Mouse (Mus musculus): ENCODE results near the gene C730034F03Rik.

The C730034F03Rik gene

DNA sequence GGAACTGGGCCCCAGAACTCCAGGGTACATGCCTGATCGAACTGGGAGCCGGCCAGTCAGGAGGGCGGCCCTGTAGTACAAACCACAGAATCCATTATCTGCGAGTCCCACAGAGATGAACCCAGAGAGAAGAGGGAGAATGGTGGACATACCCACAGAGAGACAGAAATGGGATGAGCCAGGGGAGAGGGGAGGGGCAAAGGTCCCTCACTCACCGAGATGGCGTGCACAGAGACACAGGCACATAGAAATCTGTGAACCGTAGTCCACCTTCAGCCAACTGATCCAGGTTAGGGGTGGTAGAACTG is 45.9 kb downstream of the C730034F03Rik start:
- no peak for DNase-seq (ENCODE audit: low spot score in 2 of 2)

DNA sequence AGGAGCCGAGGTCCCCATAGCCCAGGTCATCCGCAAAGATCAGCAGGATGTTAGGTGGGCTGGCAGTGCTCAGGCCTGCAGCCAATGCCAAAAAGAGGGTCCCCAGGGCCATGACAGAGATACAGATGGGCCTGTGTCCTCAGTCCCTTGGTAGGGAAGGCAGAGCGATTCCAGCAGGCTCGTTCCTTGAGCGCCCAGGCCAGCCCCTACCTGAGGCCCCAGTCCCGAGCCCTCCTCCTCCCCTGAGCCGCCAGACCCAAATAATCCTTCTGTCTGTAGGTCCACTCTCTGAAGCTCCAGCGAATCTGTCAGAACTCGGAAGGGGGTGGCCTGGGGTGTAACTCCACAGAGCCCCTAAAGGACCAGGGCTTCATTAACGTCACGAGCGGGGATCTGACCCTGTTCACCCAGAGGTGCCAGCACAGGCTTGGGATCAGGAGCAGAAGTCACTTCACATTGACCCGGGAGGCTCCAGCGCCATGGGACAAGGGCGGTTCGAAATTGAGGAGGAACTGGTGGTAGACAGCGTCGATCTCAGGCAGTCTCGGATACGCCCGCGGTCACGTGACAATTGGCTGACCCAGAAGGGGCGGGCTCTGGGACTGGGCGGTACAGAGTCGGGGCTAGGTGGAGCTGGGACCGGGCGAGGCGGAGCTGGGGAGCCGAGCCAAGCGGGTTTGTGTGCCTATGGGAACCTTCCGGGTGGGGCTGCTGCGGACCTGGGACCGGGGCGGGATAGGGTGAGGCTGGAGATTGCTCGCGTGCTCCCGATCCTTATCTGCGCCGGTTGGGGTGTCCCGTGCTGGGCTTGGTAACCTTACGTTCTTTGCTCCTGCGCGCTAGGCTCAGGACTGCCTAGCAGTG is 46.5 kb downstream of the C730034F03Rik start:
- peak; percentile 91 to 93 for DNase-seq (ENCODE audit: low spot score in 2 of 2)

DNA sequence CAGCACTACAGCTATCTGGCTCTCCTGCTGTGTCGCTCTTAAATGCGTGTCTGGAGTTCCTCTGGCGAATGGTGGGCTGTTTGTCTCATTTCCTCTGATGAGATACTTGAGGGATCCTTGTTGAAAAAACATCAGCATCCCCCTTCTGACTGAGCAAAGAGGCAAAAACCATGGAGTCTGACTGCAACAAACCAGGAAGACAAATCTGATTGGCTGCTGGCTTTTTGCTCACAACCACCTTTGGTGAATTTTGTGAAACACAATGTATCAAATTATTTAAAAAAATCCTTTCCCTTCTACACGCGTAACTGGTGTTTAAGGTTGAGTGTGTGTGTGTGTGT is 47.1 kb downstream of the C730034F03Rik start:
- no peak for DNase-seq (ENCODE audit: low spot score in 2 of 2)

DNA sequence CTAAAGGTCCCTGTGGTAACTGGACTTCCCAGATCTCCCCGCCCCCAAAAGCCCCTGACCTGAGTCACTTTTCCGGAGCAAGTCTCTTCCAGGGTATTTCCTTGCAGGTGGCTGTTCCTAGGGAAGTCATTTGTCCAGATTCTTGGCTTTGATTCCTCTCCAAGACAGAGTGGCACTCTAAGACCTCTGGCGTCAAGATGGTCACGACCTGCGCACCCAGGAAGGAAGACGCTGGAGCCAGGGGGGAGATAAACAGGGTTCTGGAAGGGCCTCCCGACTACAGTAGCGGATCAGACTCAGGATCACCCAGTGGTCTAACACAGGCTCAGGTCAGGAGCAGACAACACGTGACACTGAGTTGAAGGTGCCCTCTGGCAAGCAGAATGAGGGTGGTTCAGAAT is 47.7 kb downstream of the C730034F03Rik start, which contains the start of gene Arsa:
TSS of gene Arsa (minus strand) at position 335 of the 401 bp plus-strand sequence.
- no peak for DNase-seq (ENCODE audit: low spot score in 2 of 2)

DNA sequence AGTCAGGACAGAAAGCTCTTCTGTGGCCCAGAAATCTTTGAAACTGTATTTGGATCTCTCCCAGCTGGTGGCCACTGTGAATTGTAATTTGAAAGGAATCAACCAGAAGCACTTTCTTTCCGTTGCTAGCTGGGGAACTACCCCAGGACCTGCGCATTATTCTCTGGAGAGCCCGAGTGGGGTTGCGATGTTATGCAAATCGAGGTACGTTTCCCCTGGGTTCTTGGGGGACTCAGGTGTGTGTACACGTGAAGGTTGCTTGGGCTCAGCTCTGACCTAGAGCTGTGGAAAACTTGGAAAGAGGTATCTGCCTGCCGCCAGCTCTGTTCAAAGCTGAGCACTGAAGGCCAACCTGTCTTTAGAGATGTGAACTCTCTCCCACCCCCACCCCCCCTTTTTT is 48.4 kb downstream of the C730034F03Rik start:
- DNase-seq (ENCODE audit: low spot score in 2 of 2), result no peak

DNA sequence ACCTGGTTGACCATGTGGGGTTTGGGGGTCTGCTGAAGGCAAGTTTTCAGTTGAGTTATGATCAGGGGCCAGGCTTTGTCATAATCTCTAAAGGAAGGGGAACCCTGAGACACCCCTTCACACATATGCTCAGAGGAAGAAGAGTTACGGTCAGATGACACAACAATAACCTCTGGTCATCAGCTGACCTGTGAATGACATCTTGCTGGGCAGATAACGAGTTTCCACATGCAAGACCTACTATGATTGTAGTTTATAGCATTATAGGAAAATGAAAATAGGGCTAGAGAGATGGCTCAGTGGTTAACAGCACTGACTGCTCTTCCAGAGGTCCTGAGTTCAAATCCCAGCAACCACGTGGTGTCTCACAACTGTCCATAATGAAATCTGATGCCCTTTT is 49.2 kb downstream of the C730034F03Rik start:
- no peak for DNase-seq (ENCODE audit: low spot score in 2 of 2)
